In genomic region chr13:95739651-95740050, GRCm38 (mm10) we compare ENCODE assay signal across 8 mouse cellular contexts. TPM values are rescaled to one million over a fixed set of nuclear protein-coding genes. Genes with fewer than 3 reads are reported as not detected.
DNase-seq lines count a peak whose midpoint lies in the region; ATAC-seq and TF ChIP-seq lines count a peak whose summit lies in the region.

No protein-coding gene starts in this region.

- intact Hi-C loops in gastrocnemius, adult 2 months (cut with DNase I) = no loop called here
- intact Hi-C loops in gastrocnemius, postnatal 36 days (cut with DNase I) = no loop called here

- no peak for TF ChIP-seq POLR2A in lung, adult 2 months (IDR thresholded peaks at IDR 0.05; ENCODE audit: borderline replicate concordance, extremely low read depth, low read depth, low read length)

- no peak overlapping the region for H3K9ac ChIP-seq in midbrain, embryonic 16.5 days (ENCODE audit: low read depth, low read length)

- no peak for DNase-seq in gastrocnemius, adult 2 months
- DNase-seq in gastrocnemius, postnatal 36 days = no peak
- no peak for DNase-seq in lung, adult 2 months
- no peak for DNase-seq in lung, adult 18-20 months
- DNase-seq in R1 (ENCODE audit: low read depth, low spot score) = peak; percentile 39
- peak; percentile 39 for DNase-seq in naive thymus-derived CD4-positive, alpha-beta T cell, adult 2 months (ENCODE audit: low read depth)
- no peak for DNase-seq in heart, embryonic 10.5 days (ENCODE audit: low spot score)

- no peak overlapping the region for H3K4me3 ChIP-seq in gastrocnemius, adult 2 months
- H3K4me3 ChIP-seq in lung, adult 2 months (replicated peaks; ENCODE audit: extremely low read depth, low read depth, low read length) = no peak overlapping the region
- no peak overlapping the region for H3K4me3 ChIP-seq in midbrain, embryonic 16.5 days (ENCODE audit: low read depth, low read length)
- no peak overlapping the region for H3K4me3 ChIP-seq in heart, embryonic 10.5 days

- no peaks in the 10 kb centered on the region for H3K27me3 ChIP-seq in midbrain, embryonic 16.5 days (ENCODE audit: control insufficient read depth, insufficient read depth, low read depth, low read length)
- no peaks in the 10 kb centered on the region for H3K27me3 ChIP-seq in heart, embryonic 10.5 days (ENCODE audit: insufficient read depth, poor library complexity, severe bottlenecking)

- no peaks in the 10 kb centered on the region for H3K36me3 ChIP-seq in midbrain, embryonic 16.5 days (ENCODE audit: control insufficient read depth, insufficient read depth, low read length)
- H3K36me3 ChIP-seq in heart, embryonic 10.5 days = no peaks in the 10 kb centered on the region

- H3K27ac ChIP-seq in gastrocnemius, adult 2 months = no peak overlapping the region
- no peak overlapping the region for H3K27ac ChIP-seq in midbrain, embryonic 16.5 days (ENCODE audit: low read length)
- H3K27ac ChIP-seq in heart, embryonic 10.5 days = no peak overlapping the region

- 69% methylated on average over 5 of the region's 5 CpGs for WGBS in lung, adult 2 months
- 71% methylated on average over 5 of the region's 5 CpGs for WGBS in midbrain, embryonic 16.5 days
- 68% methylated on average over 5 of the region's 5 CpGs for WGBS in heart, embryonic 10.5 days

- H3K4me1 ChIP-seq in lung, adult 2 months (ENCODE audit: control insufficient read depth, insufficient read depth, low read length) = peaks cover 9% of the 10 kb centered on the region
- no peaks in the 10 kb centered on the region for H3K4me1 ChIP-seq in midbrain, embryonic 16.5 days (ENCODE audit: control insufficient read depth, insufficient read depth, low read length)
- 0 out of 2 replicates have a peak, but pooled peaks cover 6% of the 10 kb centered on the region for H3K4me1 ChIP-seq in heart, embryonic 10.5 days

- peak; percentile 29; the same call in 1 of the 2 replicates for TF ChIP-seq CTCF in gastrocnemius, adult 2 months (IDR thresholded peaks at IDR 0.05)
- 0 out of 2 replicates have a peak, but pooled peaks have one; percentile 1 for TF ChIP-seq CTCF in lung, adult 2 months (IDR thresholded peaks at IDR 0.05; ENCODE audit: insufficient read depth, low read length)

- no peak overlapping the region for H3K4me2 ChIP-seq in midbrain, embryonic 16.5 days (ENCODE audit: low read length)

- ATAC-seq in midbrain, embryonic 16.5 days = no peak

- no peaks in the 10 kb centered on the region for H3K9me3 ChIP-seq in midbrain, embryonic 16.5 days (replicated peaks; ENCODE audit: control insufficient read depth, low read length, poor library complexity, severe bottlenecking)
- H3K9me3 ChIP-seq in heart, embryonic 10.5 days = no peaks in the 10 kb centered on the region

RNA-seq across cellular contexts. Expression of gene F2rl2, which starts 43.0 kb away (rescaled TPM):
- not detected for total RNA-seq in gastrocnemius, adult 2 months (2021)
- not detected for total RNA-seq in gastrocnemius, postnatal 36 days (2021)
- polyA plus RNA-seq in lung, adult 2 months (2012; rRNA removed) = 1.6 and 2.3 TPM in 2 replicates
- polyA plus RNA-seq in midbrain, embryonic 16.5 days (2015; fragmentation: Nextera tagmentation; extraction: Ambion mirVana) = 0.30 and 0.40 TPM in 2 replicates
- 2.6 and 4.8 TPM in 2 replicates for polyA plus RNA-seq in heart, embryonic 10.5 days (2016; fragmentation: Nextera tagmentation; extraction: Ambion mirVana)

Comparison
In these comparisons a context has a peak if more than half of its experiments do, and no peak if none do; other contexts are left out.
1. DNase-seq: peak in R1 (single experiment) and naive thymus-derived CD4-positive, alpha-beta T cell, adult 2 months (single experiment); none in gastrocnemius, adult 2 months (single experiment), gastrocnemius, postnatal 36 days (0 of 2), lung, adult 2 months (single experiment), lung, adult 18-20 months (0 of 2) and heart, embryonic 10.5 days (single experiment).